Mouse (Mus musculus): ENCODE measurements around the gene H2al2a.

DNA sequence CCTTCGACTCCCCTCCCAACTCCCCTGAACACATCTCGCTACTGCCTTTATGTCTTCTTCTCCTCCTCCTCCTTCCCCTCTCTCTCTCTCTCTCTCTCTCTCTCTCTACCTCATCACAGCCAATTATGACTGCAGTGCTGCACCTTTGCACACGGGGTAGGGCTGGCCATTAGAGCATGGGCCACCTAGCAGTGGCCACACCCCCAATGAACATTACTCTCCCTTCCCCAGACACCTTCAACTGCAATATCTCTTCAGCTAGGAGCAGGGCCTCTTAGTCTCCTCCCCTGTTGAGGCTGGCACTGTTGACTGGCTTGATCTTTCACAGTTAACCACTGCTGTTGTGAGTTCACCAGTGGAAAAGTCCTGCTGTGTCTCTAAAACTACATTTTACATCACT is 10.1 kb downstream of the H2al2a start:
- TF ChIP-seq CTCF (IDR thresholded peaks at IDR 0.05; ENCODE audit: insufficient read depth, low read depth, low read length) (no peak), POLR2A (IDR thresholded peaks at IDR 0.05; ENCODE audit: insufficient read depth, low read depth, low read length) (no peak)
